Mouse (Mus musculus): ENCODE measurements at regions not wholly inside any gene's neighbourhood (a gene's known extent, or its start where the extent isn't known, plus 50 kb on each side); places are given as distances from the start of the nearest gene placed in this dataset.

- TF ChIP-seq USF1 (IDR thresholded peaks at IDR 0.05; ENCODE audit: low read depth, low read length) (no peak), ZMIZ1 (IDR thresholded peaks at IDR 0.05; ENCODE audit: low read depth, low read length) (no peak)
Observed at GRCm38 (mm10) chr10:38897573-38897972, 67.7 kb upstream of the Lama4 start.
